Mouse (Mus musculus): ENCODE results near the gene Pde1a.

DNA sequence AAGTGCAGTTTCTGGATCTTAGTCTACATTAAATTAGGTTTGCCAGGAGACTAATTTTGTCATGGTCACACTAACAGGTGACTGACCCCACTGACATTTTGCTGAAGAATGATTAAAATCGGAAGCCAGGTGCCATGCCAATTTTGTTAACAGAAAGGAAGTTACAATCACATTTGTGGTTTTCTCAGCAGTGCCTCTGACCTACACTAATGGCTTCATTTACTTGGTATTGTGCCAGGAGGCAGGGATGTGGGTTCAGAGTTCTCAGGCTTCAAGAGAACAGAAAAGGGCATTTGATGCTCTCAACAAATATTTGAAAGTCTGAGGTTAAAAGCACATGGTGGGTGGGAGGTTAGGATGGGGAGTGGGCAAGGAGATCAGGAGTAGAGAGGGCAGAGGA lies 236.4 kb downstream of the Pde1a start:
- no peak for TF ChIP-seq CTCF (IDR thresholded peaks at IDR 0.05; ENCODE audit: borderline replicate concordance, insufficient read depth, low read length)
- no peak for TF ChIP-seq POLR2A (IDR thresholded peaks at IDR 0.05; ENCODE audit: low read depth, low read length)

Data from embryonic fibroblast, embryonic 13.5 days (primary cell).